Mouse (Mus musculus) hindlimb bud, embryonic 11.5 days (tissue): ENCODE results near the gene Omp.
"Not testable (repeated sequence)": the region's sequence is repeated elsewhere in the genome, so short reads cannot be mapped to it uniquely, and the experiment has no call there.

Source experiments
- DNase-seq: peaks from one replicate; pipeline ENCODE4 v3.0.0-alpha.2; 2012; ENCODE audit warnings: low read depth, low spot score; ENCODE audit errors: extremely low spot score

The Omp gene

GRCm38 (mm10) chr7:98145402-98145801, at the start of gene Omp:
Gene Omp, minus strand, starts transcription at chr7:98145502.
- no peak for DNase-seq

DNA sequence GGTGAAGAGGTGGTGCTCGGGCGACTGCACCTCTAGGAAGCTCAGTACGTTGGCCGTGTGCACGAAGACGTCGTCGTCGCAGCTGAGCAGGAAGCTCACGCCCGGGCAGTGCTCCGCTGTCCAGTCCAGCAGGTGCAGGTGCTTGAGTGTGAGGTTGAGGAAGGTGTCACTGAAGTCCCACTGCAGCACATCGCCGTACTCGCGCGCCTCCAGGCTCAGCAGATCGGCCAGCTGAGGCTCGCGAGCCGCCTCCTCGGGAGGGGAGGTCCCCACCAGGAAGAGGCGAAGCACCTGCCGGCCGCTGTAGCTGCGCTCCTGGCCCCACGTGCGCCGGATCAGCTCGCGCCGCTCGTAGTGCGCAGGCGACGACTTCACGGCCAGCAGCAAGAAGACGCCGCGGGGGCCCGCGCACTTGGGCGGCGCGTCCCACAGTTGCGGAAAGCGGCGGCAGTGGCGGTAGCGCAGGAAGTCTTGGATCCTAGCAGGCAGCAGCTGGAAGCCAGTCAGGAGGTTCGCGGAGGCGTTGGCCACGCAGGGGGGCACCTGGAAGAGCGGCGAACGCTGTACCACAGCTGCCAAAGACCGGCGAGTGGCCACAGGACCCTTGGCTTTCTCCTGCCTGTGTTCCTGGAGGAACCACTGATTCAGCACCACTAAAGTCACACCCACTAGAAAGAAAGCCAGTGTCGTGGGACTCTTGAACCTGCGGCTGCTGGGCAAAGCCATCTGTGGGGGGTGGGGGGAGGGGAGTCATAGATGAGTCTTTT, 48.9 kb upstream of the Omp start:
- no peak for DNase-seq

- no peak for DNase-seq
Measured at GRCm38 (mm10) chr7:98193515-98194025, 48.3 kb upstream of the Omp start.

- no peak for DNase-seq
Measured at GRCm38 (mm10) chr7:98191571-98192250, 46.4 kb upstream of the Omp start.

DNA sequence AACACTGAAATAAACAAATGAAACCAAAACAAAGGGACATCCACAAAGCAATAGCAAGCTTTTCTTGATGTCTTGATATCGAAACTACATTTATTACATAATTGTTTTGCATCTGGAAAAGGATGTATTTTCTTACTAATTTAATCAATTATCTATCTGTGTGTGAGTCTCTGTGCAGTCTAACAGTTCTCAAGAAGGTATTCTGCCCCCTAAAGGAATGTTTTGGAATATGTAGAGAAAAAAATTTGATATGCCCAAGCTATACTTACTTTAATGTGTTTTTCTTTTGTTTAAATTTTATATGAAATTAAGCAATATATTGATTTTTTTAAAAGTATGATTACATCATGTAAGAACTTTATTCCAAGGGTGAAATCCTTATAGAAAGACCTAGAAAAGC, 45.3 kb upstream of the Omp start:
- no peak for DNase-seq

- no peak for DNase-seq
Measured at GRCm38 (mm10) chr7:98189745-98190144, 44.4 kb upstream of the Omp start.

DNA sequence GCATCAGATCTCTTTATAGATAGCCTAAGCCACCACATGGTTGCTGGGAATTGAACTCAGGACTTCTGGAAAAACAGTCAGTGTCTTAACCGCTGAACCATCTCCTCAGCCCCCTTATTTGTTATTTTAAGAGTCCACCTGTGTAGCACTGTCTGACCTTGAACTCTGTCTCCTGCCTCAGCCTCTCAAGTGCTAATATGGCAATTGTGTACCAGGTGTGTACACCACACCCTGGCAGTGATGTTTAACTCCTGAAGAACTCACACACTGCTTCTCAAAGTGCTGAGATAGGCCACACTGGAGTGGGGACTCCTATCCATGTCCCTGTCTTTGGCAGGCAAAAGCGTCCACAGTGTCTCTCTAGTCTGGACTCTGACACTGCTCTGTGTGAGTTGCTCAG, 43.4 kb upstream of the Omp start:
- DNase-seq = no peak

DNA sequence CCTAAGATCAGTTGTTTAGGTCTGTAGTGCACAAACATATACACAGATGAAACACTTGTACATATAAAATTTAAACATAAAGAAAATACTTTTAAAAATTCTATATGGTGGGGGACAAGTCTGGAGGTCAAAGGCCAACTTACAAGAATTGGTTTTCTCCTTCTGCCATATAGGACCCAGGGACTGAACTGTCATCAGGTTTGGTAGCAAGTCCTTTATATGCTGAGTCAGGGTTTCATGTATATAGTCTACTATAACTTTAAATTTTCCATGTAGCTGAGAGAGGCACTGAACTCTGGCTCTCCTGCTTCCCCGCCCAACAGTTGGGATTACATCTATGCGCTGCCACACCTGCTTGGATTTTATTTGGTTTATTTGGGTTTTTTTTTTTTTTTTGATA, 42.9 kb upstream of the Omp start:
- no peak for DNase-seq

DNA sequence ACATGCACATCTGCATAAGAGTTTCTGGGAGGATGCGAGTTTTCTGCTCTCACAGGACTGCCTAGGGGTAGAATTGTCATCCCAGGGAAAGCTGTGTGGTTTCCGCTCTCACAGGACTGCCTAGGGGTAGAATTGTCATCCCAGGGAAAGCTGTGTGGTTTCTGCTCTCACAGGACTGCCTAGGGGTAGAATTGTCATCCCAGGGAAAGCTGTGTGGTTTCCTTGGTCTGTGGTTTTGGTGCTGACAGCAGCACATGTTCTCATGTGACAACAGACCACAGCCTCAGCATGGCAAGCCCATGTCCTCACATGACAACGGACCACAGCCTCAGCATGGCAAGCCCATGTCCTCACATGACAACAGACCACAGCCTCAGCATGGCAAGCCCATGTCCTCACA, 42.0 kb upstream of the Omp start:
- not testable (repeated sequence) for DNase-seq

- DNase-seq = no peak
Measured at GRCm38 (mm10) chr7:98186637-98187036, 41.3 kb upstream of the Omp start.

DNA sequence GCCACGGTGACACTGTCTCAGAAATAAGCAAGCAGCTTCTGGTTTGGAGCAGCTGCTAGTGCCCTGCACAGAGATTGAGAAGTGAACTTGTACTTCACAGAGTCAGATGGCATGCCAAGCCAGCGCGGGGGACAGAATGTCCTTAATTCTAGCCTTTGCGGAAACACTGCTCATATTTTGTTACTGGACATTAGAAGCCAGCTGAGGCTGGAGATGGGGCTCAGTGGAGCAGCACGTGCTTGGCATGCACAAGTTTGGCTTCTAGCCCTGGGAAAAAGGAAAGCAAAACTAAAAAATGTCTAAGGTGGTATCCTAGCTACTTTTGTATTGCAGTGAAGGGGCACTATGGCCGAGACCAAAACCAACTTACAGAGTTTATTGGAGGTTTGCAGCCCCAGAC, 40.0 kb upstream of the Omp start:
- no peak for DNase-seq

- DNase-seq = no peak
Measured at GRCm38 (mm10) chr7:98178560-98179231, 33.4 kb upstream of the Omp start.

DNA sequence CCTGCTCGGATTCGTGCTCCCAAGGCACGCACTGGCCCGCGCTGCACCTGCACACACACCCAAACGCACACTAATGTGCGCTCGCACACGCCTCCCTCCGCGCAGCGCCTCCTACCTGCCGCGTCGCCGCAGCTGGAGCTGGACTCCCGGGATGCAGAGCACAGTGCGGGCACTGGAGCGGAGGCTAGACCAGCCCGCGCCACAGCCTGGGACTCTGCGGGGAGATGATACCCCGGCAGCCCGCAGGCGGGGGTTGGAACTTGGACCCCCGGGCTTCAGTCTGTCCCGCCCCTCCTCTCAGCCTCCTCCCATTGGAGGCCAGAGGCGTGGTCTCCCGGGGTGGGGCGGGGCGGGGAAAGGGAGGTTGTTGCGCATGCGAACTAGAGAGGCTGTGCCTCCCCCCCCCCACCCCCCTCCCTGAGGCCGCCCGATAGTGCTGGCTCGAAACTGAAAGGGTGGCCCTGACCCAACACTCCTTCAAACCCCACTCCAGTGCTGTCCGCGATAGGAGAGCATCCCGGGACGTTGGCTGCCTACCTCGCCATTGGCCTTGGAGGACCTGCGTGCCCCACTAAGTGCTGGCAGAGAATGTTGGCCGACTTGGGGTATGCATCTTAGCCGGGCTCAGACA, 32.7 kb upstream of the Omp start, which contains the start of gene Capn5:
Capn5 (minus strand) TSS at position 346 of the 631 bp plus-strand sequence.
- no peak for DNase-seq

DNA sequence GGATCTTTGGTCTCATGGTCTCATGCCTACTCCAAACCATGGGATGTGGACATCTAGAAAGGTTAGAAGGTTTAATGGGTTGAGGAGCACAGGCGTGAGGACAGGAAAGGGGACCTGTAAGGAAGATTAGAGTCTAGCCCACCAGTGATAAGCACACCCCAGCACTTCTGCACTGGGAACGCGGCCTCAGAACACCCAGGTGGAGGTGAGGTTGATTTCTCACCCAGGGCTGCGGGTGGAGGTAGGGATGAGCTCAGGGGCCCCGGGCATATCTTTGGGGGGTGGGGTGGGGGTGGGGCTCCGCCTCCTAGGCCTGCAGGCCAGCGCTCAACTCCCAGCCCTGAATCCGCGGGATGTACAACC, 32.2 kb upstream of the Omp start:
- DNase-seq = no peak

GRCm38 (mm10) chr7:98177071-98177485, 31.8 kb upstream of the Omp start:
- DNase-seq = no peak

DNA sequence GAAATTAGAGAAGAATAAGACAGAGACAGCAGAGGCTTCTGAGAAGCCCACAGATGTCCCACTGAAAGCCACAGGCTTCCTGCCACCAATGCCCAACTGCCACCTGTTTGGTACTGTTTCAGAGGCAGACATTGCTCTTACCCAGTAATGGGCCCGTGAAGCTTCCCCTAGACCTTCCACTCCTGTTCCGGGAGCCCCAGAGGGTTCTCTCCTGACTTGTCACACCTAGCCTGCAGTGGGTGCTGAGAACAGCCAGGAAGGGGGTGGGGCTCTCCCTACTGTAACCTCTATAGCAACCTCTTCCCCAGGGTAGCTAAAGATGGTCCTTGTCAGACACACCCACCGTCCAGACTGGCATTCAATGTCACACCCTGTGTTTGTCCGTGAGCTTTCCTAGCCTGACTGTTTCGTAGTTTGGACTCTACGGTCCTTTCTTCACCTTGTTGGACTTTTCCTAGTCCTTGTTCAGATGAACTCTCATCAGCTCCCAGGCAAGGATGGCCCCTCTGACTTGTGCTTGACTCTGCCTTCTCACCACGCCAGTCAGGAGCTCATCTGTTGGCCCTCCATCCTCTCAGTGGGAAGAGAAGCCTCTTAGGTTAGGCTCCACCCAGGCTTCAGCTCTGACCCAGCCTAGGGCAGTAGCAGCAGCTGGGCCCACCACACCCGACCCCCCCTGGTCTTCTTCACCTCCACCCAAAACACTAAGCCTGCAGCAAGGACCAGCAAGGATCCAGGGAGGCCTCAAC, 31.2 kb upstream of the Omp start:
- no peak for DNase-seq

GRCm38 (mm10) chr7:98174883-98175755, 29.8 kb upstream of the Omp start:
- DNase-seq = no peak

- no peak for DNase-seq
Measured at GRCm38 (mm10) chr7:98173408-98173807, 28.1 kb upstream of the Omp start.

- DNase-seq = no peak
Measured at GRCm38 (mm10) chr7:98172661-98173060, 27.4 kb upstream of the Omp start.
